Mouse (Mus musculus) thymus, adult 18-20 months (tissue): ENCODE data around the gene Fam20a.

Experiments used
- DNase-seq, 2 experiments: peaks; one replicate each; pipeline ENCODE4 v3.0.0; 2022; ENCODE audit warnings: mixed read lengths in 2 of 2

Gene Fam20a

DNA sequence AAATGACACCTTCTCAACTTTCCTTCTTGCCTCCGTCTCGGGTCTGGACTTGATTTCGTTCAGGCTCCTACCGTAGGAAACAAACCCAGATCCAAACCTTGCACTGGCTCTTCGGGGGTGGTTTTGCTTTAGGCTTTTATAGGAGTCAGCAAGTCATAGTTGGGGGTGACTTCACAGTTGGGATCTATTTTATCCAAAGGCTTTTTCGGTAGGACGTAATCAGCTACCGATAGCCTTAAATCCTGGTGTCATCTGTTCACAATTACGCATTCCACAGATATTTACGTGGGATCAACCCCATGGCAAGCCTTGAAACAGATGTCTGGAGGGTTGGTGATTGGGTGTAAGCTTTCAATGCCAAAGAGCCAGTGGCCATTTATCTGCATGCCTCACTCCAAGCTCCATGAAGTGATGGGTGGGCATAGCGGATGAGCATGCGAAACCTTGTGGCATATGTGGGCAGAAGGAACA, 6.7 kb downstream of the Fam20a start:
- DNase-seq = no peak

DNA sequence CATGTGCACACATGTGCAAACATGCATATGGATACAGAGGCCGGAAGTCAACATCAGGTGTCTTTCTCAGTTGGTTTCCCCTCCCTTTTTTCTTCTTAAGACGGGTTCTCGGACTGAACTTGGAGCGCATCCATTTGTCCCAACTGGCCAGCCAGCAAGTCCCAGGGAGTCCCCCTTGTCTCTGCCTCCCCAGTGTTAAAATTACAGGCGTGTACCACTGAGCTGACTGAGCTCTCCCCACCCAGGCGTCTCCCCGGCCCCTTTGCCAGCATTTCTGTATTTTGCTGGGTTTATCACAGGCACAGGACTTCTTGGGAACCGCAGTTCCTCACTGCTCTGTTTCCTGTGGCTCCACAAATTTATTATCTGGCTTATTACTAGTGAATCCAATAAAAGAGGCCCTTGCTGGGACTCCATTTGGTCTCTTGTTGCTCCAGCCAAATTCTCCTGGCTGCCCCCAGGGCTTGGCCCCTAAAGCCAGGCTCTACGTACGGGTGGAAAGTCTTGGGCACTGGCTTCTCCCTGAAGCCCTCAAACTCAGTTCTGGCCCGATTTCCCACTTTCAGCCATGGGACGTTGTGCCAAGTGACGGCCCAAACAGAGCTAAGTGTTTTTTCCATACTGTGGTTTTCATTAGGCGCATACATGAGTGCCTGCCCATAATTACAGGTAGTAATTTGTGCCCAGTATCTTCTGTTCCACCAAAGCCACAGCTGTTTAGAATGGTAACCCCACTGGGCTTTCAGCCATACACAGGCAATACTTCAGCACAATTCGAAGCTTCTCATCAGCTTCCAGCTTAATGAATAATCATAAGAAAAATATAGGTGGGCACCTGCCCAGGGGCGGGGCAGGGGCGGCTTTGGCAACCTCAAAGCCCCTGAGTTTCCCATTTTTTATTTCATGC, 7.5 kb downstream of the Fam20a start:
- no peak for DNase-seq

DNA sequence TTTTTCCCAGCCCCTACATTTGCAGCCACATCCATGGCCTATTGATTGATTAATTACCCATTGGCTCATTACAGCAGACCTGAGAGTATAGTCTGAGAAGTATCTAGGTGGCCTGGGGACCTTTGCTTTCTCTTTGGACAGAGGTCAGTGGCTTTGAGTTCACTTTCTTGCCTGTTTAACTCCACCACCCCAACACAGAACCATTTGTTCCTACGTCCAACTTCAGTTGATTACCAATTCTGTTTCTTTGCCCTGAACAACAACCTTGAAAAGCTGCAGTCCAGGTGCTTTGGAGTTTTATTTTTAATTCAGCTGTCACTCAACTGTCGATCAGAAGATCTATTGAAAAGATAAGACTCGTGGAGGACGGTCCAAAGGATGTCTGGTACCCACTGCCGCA, 12.6 kb downstream of the Fam20a start:
- DNase-seq = no peak

DNA sequence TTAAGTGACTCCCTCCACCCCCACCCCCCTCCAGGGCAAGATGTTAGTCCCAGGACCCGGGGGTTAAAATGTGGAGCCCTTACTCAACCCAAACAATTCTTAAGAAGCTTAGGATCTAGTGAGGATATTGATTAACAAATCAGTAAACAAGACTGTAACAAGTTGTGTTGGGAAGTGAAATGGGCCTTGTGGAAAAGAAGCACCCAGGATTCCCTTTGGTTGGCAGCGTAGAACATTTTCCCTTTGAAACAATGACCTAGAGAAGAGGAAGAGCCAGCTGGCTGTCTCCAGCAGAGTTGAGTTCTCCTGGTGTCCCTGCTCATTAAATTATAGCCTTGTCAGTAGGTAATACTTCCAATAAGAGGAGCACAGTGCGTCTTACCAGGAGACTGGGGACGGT, 13.3 kb downstream of the Fam20a start:
- no peak for DNase-seq

DNA sequence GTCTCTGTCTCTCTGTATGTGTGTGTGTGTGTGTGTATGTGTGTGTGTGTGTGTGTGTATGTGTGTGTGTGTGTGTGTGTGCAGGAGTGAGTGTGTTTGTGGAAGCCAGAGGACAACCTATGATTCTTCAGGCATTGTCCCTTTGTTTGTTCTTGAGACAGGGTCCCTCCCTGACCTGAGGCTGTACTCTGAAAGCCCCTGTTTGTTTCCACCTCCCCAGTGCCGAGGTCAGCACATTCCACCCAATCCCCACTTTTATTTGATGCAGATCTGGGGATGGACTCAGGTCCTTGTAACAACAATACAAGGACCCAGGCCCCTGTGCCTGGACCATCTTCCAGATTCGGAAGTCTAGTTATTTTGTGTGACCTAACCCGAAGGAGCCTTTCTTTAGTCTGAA, 14.6 kb downstream of the Fam20a start:
- no peak for DNase-seq

DNA sequence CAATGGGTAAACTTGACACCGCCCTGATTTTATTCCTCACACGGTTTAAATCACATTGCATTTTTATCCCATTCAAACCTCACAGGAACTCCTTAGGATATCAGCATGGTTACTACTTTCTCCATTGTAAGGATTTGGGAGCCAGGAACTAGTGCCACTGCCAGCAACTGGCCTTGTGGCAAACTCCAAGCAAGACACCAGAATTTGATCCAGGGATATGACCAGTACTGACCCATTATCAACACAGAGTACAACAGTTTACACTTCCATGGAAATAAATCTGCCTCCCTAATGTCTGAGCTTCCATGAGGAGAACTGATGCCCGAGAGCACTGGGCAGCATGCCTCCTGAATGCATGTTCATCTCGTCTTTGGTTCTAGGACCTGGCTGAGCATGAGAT, 15.5 kb downstream of the Fam20a start:
- DNase-seq = no peak

DNA sequence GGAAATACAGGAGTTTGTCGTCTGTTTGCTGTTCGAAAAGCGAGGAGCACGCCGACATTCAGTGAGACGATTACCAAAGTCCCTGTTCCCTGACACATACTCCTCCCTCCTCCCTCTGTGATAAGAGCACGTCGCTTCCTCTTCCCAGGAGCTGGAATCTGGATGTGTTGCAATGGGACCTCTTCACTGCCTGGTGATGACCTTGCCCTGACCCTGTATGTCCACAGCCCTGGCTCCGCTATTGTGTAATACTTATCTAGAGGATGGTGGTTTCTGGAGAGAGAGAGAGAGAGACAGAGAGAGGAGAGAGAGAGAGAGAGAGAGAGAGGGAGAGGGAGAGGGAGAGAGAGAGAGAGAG, 16.0 kb downstream of the Fam20a start:
- DNase-seq = no peak

DNA sequence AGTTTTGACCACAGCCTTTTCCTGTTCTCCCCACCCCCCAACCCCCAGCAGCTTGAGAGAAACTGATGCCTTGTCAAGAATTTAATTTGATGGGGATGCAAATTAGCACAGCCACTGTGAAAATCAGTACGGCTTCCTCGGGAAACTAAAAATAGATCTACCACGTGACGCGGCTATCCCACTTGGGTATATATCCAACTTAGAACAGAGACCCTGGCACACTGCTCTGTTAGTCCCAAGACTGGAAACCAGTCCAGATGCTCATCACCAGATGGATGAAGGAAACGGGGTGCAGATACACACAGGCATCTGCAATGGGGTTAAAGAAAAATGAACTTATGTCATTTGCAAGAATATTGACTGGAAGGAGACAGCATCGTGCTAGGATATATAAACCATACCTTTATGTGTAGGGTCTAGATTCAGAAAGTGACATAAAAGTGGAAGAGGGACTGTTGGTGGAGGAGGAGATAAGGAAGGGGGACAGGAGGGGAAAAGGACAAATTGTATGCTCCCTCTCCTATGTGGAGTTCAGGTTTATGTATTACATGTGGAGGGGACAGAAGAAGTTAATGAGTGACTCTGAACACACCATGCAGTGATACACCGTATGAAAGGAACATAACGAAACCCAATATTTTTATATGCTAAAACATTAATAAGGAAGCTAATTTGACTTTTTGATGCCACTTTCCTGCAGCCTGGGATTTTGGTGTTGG, 16.6 kb downstream of the Fam20a start:
- no peak for DNase-seq

DNA sequence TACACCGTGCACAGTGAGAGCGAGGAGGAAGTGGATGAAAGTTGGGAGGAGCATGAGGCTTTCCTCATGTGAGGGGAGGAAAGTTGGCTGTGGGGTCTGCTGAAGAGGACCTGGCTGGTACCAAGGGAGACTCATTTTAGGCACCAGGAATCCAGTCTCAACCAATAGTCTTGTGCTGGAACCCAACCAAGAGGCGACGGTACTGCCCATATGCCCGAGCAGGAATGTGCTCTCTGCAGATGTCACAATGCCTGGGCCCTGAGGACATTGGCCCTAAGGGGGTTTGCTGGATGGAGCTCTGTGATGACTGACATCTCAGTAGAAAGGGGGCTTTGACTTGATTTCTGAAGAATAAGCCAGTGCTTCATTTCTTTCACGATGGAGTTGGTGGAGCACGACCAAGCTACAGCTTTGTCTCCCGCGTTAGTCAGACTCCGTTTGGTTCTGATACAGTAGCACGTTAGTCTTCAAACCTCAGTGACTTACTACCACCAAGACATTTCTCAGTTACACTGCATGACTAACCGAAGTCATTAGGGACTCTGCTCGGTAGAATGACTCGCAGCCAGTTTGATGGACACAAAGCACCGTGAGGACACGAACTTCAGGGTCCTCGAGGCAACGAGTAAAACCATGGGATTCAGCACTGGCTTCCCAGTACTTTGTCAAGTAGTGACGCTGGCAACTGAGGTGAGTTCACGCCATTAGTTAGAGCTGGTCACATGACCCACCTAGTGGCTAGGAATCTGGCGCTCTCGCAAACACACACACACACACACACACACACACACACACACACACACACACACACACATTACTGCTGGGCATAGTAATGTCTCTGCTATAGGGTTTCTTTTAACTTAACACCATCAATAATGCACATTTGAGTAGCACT, 17.5 kb downstream of the Fam20a start:
- DNase-seq = no peak

DNA sequence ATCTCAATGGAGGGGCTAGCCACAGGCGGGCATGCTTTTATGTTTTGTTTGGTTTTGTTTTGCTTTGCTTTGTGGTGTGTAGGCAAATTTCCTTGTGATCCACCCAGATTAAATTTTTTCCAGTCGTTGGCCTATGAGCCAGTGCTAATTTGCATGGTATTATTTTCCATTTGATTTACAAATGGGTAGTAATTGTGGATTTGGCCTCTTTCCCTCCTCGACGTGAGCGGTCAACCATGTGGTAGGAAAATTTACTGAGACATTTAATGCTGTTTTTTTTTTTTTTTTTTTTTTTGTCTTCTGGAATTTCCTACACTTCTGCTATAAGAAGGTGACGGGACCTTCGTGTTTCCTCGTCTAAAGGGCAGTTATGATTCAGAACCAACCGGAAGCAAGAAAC, 18.2 kb downstream of the Fam20a start:
- DNase-seq = no peak

DNA sequence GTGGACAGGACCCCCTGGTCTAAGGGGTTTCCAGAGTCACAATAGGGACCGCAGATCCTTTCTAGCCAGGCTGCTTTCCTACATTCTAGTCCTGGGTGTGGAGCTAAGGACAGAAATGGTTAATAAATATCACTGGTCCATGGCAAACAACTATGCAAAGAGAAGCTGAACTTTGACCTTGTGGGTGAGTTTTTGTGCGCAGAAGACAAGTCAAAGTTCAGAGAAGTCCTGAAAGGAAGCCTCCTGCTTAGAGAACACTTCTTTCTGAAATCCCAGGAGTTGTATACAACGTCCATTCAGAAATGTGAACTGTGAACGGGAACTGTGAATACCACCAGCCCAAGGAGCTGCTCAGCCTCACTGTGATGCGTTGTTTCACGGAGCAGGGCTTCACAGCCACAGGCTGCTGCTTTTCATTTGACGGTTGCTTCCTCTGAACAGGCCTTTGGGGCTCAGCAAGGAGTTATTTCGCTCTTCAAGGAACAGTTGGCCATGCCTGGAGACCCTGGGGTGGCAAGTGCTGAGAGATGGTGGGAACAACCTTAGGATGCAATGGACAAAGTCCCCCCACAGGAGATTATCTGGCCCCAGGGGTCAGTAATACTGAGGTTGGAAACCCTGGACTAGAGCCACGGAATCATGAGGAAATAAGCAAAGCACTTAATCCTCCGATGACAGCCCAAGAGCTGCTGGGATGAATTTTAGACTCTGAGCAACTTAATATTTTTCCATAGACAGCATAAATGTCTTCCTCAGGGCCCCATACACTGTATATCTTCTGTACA, 19.9 kb downstream of the Fam20a start:
- DNase-seq = no peak

DNA sequence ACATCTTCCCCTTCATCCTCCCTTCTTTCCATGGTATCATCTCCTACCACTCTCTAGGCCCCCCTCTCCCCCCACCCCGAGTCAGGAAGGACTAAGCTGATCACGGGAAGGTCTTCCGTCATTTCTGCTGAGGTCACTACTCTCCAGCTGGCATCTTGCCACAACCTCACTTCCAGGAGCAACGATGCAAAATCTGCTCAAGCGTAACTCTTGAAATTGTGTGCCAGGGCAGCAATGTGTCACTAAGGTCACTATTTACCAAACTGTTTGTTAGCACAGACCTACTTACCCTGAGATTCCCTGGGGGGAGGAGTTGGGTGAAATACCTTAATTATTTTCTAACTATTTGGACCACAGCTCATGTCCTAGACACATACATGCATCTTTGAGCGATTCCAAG, 21.3 kb downstream of the Fam20a start:
- DNase-seq = no peak

DNA sequence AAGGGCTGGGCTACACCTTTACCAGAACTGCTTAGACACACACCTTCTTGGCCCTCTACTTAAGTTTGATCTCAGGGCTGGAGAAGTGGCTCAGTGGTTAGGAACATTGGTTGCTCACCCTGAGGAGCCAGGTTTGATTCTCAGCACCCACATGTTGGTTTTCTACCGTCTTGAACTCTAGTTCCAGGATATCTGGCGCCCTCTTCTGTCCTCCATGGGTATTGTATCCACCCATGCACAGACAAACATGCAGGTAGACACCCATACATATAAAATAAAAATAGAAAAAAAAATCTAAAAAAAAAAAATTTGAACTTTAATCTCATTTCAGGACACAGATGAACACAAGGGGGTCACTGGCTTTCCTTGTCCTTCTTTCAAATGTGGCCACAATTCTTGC, 22.3 kb downstream of the Fam20a start:
- no peak for DNase-seq

DNA sequence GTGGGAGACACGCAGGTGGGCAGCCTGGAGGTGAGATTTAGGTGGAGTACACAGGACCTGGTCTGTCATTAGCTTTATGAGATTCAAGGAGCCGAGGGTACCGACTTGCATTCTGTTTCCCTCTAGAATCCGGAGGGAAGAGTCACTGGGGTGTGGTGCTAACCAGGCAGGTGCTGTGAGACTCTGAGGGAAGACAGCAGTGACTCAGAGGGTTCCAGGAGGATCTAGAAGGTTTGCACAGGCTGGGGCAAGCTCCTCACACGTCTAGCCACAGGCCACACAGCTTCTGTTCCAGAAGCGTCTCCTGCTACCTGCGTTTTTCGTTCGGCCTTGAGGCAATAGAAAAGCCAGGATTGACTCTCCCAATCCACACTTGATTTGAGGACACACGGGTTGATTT, 23.3 kb downstream of the Fam20a start:
- no peak for DNase-seq

DNA sequence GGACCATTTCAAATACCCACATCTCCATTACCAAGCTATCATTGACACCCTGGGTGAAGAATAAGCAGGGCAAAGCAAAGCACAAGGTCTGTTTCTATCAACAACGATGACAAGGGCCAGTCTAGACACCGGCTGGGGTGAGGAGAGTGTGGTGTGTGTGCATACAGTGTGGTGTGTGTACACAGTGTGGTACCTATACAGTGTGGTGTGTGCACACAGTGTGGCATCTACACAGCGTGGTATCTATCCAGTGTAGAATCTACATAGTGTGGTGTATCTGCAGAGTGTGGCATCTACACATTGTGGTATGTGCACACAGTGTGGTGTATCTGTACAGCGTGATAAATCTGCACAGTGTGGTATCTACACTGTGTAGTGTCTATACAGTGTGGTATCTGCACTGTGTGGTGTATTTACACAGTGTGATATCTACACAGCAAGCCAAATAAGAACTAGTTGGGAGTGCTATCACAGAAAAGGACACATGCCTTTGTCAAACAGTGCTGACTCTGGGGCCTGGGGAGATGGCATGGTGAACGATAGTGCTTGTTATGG, 24.9 kb downstream of the Fam20a start:
- no peak for DNase-seq

DNA sequence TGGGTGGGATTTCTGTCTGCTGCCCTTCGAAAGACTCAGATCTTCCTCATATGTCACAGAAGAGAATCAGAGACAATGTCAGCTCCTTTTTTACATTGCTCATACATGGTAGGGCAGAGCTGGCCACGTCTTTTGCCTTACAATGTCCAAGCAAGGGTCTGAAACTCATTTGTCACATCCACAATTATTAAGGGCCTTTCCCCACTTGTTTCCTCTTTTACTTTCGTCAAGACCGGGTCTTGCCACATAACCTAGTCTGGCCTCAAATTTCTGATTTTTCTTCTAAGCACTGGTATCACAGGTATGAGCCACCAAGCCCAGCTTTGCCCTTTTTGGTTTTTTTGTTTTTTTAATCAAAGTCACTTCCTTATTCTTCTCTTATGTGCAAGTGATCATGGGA, 25.6 kb downstream of the Fam20a start:
- no peak for DNase-seq

DNA sequence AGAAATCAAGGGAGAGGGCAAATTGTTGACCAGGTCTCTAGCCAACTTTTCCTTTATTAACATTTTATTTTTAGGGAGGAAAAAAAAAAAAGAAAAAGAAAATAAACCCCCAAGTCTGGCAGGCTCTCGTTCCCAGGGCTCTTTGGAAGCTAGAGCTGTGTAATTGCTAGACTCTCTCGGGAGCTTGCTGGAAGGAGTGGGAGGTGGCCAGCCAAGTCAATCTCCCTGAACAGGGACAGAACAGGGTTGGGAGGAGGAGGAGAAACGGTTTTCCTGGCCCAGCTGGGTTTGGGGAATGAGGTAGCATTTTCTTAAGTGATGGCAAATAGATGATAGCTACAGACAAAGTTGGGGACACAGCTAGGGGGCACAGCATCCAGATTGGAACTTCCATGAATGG, 29.3 kb downstream of the Fam20a start:
- DNase-seq = no peak

DNA sequence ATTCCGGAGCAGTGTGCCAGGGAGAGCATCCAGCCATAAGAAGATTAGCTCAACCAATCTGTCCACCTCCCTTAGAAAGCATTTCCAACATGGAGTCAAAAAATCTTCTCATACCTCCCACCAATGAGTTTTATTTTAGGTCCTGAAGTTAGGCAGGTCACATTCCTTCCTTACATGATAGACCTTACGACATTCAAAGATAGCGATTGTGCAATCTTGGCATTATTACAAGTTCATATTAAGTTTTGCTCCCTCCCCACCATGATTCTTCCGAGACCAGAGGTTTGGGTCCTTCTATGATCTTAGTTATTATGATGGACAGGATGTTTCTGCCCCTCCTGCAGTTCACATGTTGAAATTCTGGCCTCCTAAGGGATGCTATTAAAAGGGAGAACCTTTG, 32.5 kb downstream of the Fam20a start:
- DNase-seq = no peak

DNA sequence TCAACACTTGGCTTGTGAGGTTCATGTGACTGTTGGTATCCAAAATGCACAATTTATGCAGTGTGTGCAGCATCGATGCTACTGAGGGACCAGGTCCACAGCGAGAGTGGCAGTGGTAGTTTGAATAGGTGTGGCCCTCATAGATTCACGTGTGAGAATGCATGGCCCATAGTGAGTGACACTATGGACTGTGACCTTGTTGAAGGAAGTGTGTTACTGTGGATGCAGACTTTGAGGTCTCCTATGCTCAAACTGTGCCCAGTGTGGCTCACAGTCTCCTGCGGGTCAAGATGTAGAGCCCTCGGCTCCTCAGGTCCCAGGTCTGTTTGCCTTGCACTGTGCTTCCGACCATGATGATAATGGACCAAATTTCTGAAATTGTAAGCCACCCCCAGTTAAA, 39.9 kb downstream of the Fam20a start:
- no peak for DNase-seq

DNA sequence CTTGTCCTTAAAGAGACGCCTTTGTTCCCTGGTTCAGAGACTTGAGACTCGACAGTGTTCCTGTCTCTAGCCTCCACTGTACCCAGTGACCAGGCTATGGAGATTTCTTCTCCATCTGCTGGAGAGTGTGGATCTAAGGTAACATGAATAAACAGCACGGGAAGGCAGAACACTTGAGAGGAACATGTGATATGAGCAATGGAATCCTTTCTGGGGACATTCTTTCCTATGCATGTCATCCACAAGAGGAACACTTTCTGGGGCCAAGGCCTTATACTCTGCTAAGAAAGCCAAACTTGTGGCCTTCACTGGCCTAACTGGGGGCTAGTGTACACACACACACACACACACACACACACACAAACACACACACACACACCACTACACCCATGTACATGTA, 40.5 kb downstream of the Fam20a start:
- no peak for DNase-seq

DNA sequence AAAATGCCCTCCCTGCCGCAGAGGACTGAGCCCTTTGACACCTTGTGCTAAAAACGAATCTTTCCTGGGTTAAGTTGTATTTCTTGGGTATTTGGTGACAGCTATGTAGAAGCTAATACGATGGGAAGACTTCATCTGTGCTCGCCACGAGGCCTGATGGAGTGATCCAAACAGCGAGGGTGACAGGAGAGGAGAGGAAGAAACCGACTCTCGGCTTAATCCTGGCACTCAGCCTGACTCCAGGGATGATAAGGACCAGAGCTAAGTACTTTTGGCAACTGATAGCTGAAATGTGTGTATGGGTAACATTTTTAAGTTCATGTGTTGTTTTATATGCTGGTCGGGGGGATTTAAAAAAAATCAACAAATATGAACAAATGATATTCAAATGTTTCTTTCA, 41.1 kb downstream of the Fam20a start:
- no peak for DNase-seq

DNA sequence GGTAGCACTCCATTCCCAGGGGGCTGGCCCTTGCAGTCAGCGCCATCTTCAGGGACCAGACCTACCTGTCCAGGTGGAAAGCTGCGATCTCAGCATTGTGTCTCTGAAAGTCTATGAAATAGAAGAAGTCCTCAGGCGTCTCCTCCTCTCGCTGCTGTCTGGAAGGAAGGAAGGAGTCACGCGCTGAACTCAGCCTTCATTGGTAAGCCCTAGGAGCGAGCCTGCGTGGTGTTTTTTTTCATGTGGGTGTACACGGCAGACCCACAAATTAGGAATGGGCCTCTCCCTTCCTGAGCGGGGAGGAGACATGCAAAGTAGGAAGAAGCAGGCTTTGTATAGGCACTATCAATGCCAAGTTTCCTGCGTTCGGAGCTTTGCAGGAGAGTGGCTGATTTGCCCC, 43.8 kb downstream of the Fam20a start:
- no peak for DNase-seq
